Mouse (Mus musculus) midbrain, postnatal 0 days (tissue): Measurements from ENCODE around the gene 2210418O10Rik. TPM values are rescaled to one million over a fixed set of nuclear protein-coding genes. Genes with fewer than 3 reads are reported as not detected.
"Not testable (repeated sequence)": the region's sequence is repeated elsewhere in the genome, so short reads cannot be mapped to it uniquely, and the experiment has no call there.

Experiments
- ATAC-seq: fragments of 200-750 bp; cut with Nextera tagmentation; 2 replicates; pipeline ENCODE4 v1.8.0; 2017; ENCODE audit warnings: moderate number of reproducible peaks, mild to moderate bottlenecking, moderate TSS enrichment, moderate library complexity; ENCODE audit not compliant: low FRiP score
- DNase-seq: peaks from one replicate; pipeline ENCODE4 v3.0.0-alpha.2; 2015; ENCODE audit warnings: low spot score
- H3K27ac ChIP-seq: fragments of 300-500 bp; sonication (generic); 2 replicates; pipeline ENCODE4 v1.5.1; 2014; ENCODE audit warnings: low read depth, mild to moderate bottlenecking, low read length, mixed read lengths
- H3K27me3 ChIP-seq: fragments of 300-500 bp; sonication (generic); 2 replicates; pipeline ENCODE4 v1.6.1; 2014; ENCODE audit warnings: low read length, control low read depth, mixed read lengths; ENCODE audit not compliant: insufficient read depth
- H3K36me3 ChIP-seq: fragments of 300-500 bp; sonication (generic); 2 replicates; pipeline ENCODE4 v1.6.1; 2014; ENCODE audit warnings: low read length, control low read depth, mixed read lengths; ENCODE audit not compliant: insufficient read depth
- H3K4me1 ChIP-seq: fragments of 300-500 bp; sonication (generic); 2 replicates; pipeline ENCODE4 v1.6.1; 2014; ENCODE audit warnings: mild to moderate bottlenecking, control low read depth, antibody characterized with exemption, low read length, mixed read lengths; ENCODE audit not compliant: insufficient read depth
- H3K4me2 ChIP-seq: fragments of 300-500 bp; sonication (generic); 2 replicates; pipeline ENCODE4 v1.6.1; 2014; ENCODE audit warnings: low read depth, mild to moderate bottlenecking, low read length, mixed read lengths; ENCODE audit not compliant: poor library complexity, severe bottlenecking
- H3K4me3 ChIP-seq: fragments of 300-500 bp; sonication (generic); 2 replicates; pipeline ENCODE4 v1.5.1; 2014; ENCODE audit warnings: low read depth, mild to moderate bottlenecking, low read length, moderate library complexity
- H3K9ac ChIP-seq: fragments of 300-500 bp; sonication (generic); replicated peaks from 2 replicates; pipeline ENCODE4 v1.6.1; 2014; ENCODE audit warnings: mild to moderate bottlenecking, low read length, moderate library complexity, mixed read lengths; ENCODE audit not compliant: poor library complexity, severe bottlenecking
- H3K9me3 ChIP-seq: fragments of 300-500 bp; sonication (generic); 2 replicates; pipeline ENCODE4 v1.6.1; 2016; ENCODE audit warnings: low read length, control low read depth
- WGBS: fragments of 180-500 bp; shearing (Covaris S2); extraction: QIAGEN DNeasy Blood & Tissue Kit; methylation state at CpG from one replicate; pipeline ENCODE4 v1.1.7; 2014; 5-methylcytosine and 5-hydroxymethylcytosine counted together
- polyA plus RNA-seq: library from polyadenylated mRNA; unstranded; fragments of >200 nt; fragmentation: Nextera tagmentation; extraction: Ambion mirVana; gene quantifications from 2 replicates; pipeline ENCODE4 v1.2.1, GENCODE M21; 2015
- total RNA-seq: library from RNA; depleted of rRNA; stranded (reverse); fragments of >200 nt; gene quantifications from 2 replicates; pipeline ENCODE4 v1.2.3, GENCODE M21; 2014; rRNA removed

The 2210418O10Rik gene
- total RNA-seq = 12.0 TPM in 2 replicates
- polyA plus RNA-seq = 8.8 and 12.2 TPM in 2 replicates

DNA sequence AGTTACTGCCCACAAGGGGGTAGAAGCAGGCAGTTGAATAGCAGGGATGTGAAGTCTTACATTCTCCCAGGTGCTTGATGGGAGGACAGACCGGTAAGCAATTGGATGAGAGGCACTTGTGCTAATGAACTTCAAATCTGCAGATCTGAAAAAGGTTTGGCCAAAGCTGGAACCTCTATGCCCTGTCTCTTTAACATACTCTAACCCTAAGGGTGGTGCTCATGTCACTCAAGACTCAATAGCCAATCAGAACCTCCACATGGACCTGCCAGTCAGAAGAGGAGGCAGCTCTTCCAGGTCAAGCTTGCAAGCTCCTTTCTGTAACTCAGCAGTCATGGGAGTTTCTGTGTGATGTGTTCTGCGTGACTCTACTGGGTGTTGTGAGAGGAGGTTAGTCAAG lies at the start of gene 2210418O10Rik:
TSS of gene 2210418O10Rik (plus strand) at position 301 of the 400 bp plus-strand sequence.
- not testable (repeated sequence) for H3K9ac ChIP-seq, ATAC-seq, H3K27ac ChIP-seq, H3K27me3 ChIP-seq, DNase-seq, H3K4me1 ChIP-seq, H3K4me3 ChIP-seq, H3K9me3 ChIP-seq, H3K4me2 ChIP-seq, H3K36me3 ChIP-seq
- WGBS = no CpG with 5 or more reads among the region's 2 CpGs

DNA sequence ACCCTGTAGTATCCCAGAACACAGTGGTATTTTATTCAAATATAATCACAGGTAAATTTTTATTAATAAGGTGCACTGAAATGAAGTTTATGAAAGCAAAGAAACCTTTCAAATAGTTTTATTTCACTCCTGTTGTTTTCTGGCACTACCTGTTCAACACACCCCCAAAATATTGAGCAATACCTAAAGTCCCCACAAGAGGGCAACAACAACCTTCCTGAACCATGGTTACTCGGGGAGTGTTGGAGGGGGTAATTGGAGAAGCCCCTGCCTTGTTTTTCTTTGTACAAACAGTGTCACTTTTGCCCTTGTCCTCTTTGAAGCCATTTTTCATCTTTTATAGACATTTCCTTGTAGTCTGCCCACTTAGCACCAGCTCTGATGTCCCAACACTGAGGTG lies 22.1 kb downstream of the 2210418O10Rik start:
- not testable (repeated sequence) for DNase-seq, H3K36me3 ChIP-seq, H3K4me1 ChIP-seq, H3K9me3 ChIP-seq, H3K27ac ChIP-seq, H3K4me2 ChIP-seq, H3K4me3 ChIP-seq, H3K27me3 ChIP-seq, H3K9ac ChIP-seq, ATAC-seq
- WGBS = no CpG with 5 or more reads among the region's 1 CpGs

Other genes starting within 250 kb of the 2210418O10Rik start
- 0.33 and 0.52 TPM in 2 replicates for gene Gm2004, start 76.7 kb upstream of the 2210418O10Rik start, total RNA-seq
- gene Gm2004, start 76.7 kb upstream of the 2210418O10Rik start, polyA plus RNA-seq = 0.23 and 0.29 TPM in 2 replicates
- gene Gm11009, start 92.9 kb downstream of the 2210418O10Rik start, total RNA-seq = not detected in 2 replicates
- gene Gm11009, start 92.9 kb downstream of the 2210418O10Rik start, polyA plus RNA-seq = not detected in 2 replicates
- 4.9 and 5.2 TPM in 2 replicates for gene Gm14435, start 197.0 kb downstream of the 2210418O10Rik start, total RNA-seq
- gene Gm14435, start 197.0 kb downstream of the 2210418O10Rik start, polyA plus RNA-seq = 11.5 and 13.7 TPM in 2 replicates